Mouse (Mus musculus) right cerebral cortex, postnatal 36 days (tissue): ENCODE results near the gene Pcca.

ENCODE experiments used
- DNase-seq, 2 experiments: peaks; one replicate each; pipeline ENCODE4 v3.0.0; 2022; ENCODE audit warnings: low spot score in 2 of 2, mixed read lengths in 1 of 2

Pcca gene

GRCm38 (mm10) chr14:122648214-122648613 lies 114.1 kb downstream of the Pcca start:
- no peak for DNase-seq

GRCm38 (mm10) chr14:122649336-122649950 lies 115.3 kb downstream of the Pcca start:
- no peak for DNase-seq

GRCm38 (mm10) chr14:122651681-122652080 lies 117.6 kb downstream of the Pcca start:
- DNase-seq = no peak

GRCm38 (mm10) chr14:122675661-122676060 lies 141.5 kb downstream of the Pcca start:
- no peak for DNase-seq

GRCm38 (mm10) chr14:122683645-122684044 lies 149.5 kb downstream of the Pcca start:
- no peak for DNase-seq

- no peak for DNase-seq
Observed at GRCm38 (mm10) chr14:122684250-122684649, 150.1 kb downstream of the Pcca start.

- DNase-seq = no peak
Observed at GRCm38 (mm10) chr14:122684811-122685210, 150.7 kb downstream of the Pcca start.

GRCm38 (mm10) chr14:122687398-122687797 lies 153.3 kb downstream of the Pcca start:
- DNase-seq = no peak

GRCm38 (mm10) chr14:122688378-122688777 lies 154.3 kb downstream of the Pcca start:
- no peak for DNase-seq

- DNase-seq = no peak
Observed at GRCm38 (mm10) chr14:122689136-122689815, 155.2 kb downstream of the Pcca start.

- no peak for DNase-seq
Observed at GRCm38 (mm10) chr14:122691555-122691954, 157.4 kb downstream of the Pcca start.

GRCm38 (mm10) chr14:122700333-122700732 lies 166.2 kb downstream of the Pcca start:
- DNase-seq = no peak

- no peak for DNase-seq
Observed at GRCm38 (mm10) chr14:122713793-122714192, 179.7 kb downstream of the Pcca start.

GRCm38 (mm10) chr14:122714911-122715310 lies 180.8 kb downstream of the Pcca start:
- DNase-seq = no peak

GRCm38 (mm10) chr14:122716057-122716456 lies 181.9 kb downstream of the Pcca start:
- DNase-seq = no peak

GRCm38 (mm10) chr14:122719496-122720080 lies 185.5 kb downstream of the Pcca start:
- no peak for DNase-seq

GRCm38 (mm10) chr14:122720989-122721388 lies 186.9 kb downstream of the Pcca start:
- DNase-seq = no peak

- no peak for DNase-seq
Observed at GRCm38 (mm10) chr14:122721750-122722149, 187.6 kb downstream of the Pcca start.

GRCm38 (mm10) chr14:122726456-122726855 lies 192.3 kb downstream of the Pcca start:
- DNase-seq = no peak

- no peak for DNase-seq
Observed at GRCm38 (mm10) chr14:122729431-122730073, 195.4 kb downstream of the Pcca start.

- DNase-seq = no peak
Observed at GRCm38 (mm10) chr14:122730921-122731551, 196.9 kb downstream of the Pcca start.

GRCm38 (mm10) chr14:122736806-122737205 lies 202.7 kb downstream of the Pcca start:
- DNase-seq = no peak
